Mouse (Mus musculus) cerebellum, postnatal 4 days (tissue): ENCODE results near the gene Sel1l3.
A peak's percentile ranks its signal among the peaks of the same experiment; 100 is the strongest.

ENCODE experiments used
- DNase-seq, 2 experiments: peaks; one replicate each; pipeline ENCODE4 v3.0.0; 2022; ENCODE audit warnings: low spot score in 2 of 2, mixed read lengths in 1 of 2

The Sel1l3 gene

GRCm38 (mm10) chr5:53172908-53173307, 40.8 kb downstream of the Sel1l3 start:
- no peak for DNase-seq

GRCm38 (mm10) chr5:53172256-53172636, 41.5 kb downstream of the Sel1l3 start:
- no peak for DNase-seq

- DNase-seq = no peak
Observed at GRCm38 (mm10) chr5:53171611-53172255, 42.0 kb downstream of the Sel1l3 start.

GRCm38 (mm10) chr5:53167564-53167963, 46.2 kb downstream of the Sel1l3 start:
- no peak for DNase-seq

DNA sequence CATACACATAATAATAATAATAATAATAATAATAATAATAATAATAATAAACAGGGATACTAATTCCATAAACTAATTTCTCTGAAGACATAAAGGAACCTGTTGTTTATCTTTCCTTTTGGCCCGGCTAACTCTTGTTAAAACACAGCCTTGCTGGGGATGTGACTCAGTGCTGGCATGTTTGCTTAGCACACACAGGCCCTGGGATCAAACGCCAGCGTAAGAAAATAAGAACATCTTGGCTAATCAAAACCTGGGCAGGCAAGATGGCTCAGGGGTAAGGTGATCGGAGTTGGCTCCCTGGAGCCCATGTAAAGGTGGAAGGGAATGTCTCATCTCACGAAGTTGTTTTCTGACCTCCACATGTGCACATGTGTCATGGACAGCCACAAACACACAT, 48.1 kb downstream of the Sel1l3 start:
- no peak for DNase-seq

DNA sequence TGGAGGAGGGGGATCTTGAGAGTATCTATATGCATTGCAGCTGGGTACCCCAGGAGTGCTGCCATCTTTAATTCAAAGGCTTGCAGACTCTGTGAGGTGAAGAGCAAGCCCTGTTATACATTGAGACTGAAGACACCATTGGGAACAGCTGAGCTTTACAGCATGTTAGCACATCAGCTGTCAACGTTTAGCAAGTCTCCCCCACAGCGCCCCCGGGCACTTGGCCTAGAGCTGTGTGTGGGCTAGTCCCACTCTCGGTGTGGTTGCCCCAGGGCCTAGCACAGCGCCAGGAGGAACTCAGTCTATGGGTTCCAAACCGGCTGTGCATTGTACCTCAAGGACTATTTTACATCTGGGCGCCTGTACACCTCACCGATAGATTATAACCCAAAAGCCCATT, 51.3 kb downstream of the Sel1l3 start:
- no peak for DNase-seq

- DNase-seq = peak in 1 of 2 experiments; percentile 70
Observed at GRCm38 (mm10) chr5:53161506-53162186, 52.1 kb downstream of the Sel1l3 start.

DNA sequence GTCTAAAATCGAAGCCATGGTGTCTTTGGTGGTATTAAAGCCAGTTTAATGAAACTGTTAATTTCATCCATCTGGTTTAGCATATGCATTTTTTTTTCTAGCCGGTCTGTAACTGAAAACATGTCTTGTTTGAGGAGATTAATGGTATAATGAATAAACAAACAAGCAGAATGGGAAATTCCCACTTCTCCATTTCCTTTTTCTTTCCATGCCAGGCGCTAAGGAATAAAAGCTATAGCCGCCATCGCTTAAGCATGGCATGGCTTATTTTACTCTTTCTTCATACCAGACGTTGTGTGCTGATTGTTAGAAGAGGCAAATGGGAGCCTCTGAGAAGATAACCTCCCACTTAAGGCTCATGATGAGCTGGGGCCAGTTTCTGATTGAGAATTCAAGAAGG, 53.5 kb downstream of the Sel1l3 start:
- DNase-seq = no peak

DNA sequence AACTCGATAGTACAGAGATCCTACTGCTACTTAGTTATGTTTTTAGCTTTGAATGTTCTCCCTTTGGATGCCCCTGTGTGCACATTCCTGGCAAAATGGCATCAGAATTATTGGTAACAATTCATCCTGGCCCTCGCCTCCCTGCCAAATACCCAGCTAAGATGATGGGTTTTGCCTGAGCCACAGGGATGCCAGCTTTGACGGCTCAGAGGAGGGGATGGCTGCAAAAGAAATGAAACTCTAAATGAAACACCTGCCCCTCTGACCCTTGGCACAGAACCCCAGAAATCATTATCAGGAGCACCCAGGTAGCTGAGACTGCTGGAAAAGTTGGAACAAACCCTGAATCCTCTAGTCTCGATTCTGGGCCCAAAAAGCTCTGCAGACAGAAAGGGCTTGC, 54.1 kb downstream of the Sel1l3 start:
- DNase-seq = no peak

- DNase-seq = no peak
Observed at GRCm38 (mm10) chr5:53159166-53159565, 54.6 kb downstream of the Sel1l3 start.

- no peak for DNase-seq
Observed at GRCm38 (mm10) chr5:53155985-53156679, 57.6 kb downstream of the Sel1l3 start.

GRCm38 (mm10) chr5:53154501-53154900, 59.2 kb downstream of the Sel1l3 start:
- DNase-seq = peak in 1 of 2 experiments; percentile 20

DNA sequence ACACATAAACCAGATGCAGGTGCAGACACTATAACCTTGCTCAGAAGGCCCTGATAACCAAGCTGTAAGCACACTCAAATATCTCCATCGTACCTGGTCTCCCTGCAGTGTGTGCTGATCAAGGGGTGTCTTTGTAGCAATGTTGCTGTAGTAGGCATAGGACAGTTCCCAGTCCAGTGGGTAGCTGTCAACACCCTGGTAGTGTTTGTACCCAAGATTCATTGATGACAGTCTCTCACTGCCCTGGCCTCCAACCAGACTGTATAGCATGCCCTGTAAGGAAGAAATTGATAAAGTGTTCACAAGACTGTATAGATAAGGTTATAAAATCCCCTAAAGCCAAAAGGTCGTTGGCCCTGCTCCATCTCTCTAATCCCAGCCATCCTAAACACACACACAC, 59.6 kb downstream of the Sel1l3 start:
- DNase-seq = no peak

DNA sequence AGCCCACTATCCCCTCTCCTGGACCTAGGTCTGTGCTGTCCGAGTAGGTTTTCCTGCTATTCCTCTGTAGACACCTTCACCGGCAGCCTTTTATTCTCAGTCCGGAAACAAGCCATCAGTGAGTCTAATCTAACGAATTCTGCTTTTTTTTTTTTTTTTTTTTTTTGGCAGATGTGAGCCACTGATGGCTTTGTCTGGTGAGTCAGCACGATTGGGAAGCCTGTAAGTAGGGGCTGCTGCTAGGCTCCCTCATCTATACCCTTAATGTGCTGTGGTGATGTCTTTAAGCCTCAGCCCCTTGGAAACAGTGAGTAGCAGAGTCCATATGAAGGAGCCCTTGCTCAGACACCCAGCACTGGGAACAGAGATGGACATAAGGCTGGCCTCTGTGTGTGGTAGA, 60.6 kb downstream of the Sel1l3 start:
- DNase-seq = no peak

- DNase-seq = no peak
Observed at GRCm38 (mm10) chr5:53151379-53151960, 62.3 kb downstream of the Sel1l3 start.

DNA sequence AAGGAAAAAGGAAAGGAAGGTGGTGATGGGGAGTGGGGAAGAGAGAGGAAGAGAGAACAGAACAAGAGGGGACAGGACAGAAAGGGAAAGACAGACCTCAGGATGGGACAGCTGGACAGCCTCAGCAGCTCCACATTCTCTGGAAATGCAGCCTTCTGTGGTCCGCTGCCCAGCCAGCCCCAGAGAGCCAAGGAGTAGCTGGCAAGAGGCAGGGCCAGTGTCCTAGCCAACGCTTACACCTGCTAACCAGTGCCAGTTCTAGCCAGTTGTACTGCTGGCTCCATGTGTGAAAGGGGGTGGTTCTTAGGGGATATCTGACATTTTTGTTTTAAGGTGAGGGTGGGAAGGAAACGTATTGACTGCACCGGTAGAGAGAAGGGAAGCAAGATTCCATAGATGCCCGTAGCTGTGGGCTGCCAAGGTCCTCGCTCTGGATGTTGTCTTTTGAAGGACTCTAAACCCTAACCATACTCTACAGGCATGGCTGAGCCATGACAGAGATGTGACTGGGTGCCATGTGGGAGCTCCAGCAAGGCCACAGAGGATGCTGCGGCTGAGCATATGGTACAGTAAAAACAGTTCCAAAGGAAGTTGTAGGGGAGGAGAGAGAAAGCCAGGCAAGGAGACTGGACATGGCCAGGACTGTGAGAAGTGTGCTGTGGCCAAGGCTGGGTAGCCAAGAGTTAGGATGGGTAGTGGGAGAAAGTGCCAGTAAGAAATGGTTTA, 64.6 kb downstream of the Sel1l3 start:
- DNase-seq = peak in 1 of 2 experiments; percentile 61

DNA sequence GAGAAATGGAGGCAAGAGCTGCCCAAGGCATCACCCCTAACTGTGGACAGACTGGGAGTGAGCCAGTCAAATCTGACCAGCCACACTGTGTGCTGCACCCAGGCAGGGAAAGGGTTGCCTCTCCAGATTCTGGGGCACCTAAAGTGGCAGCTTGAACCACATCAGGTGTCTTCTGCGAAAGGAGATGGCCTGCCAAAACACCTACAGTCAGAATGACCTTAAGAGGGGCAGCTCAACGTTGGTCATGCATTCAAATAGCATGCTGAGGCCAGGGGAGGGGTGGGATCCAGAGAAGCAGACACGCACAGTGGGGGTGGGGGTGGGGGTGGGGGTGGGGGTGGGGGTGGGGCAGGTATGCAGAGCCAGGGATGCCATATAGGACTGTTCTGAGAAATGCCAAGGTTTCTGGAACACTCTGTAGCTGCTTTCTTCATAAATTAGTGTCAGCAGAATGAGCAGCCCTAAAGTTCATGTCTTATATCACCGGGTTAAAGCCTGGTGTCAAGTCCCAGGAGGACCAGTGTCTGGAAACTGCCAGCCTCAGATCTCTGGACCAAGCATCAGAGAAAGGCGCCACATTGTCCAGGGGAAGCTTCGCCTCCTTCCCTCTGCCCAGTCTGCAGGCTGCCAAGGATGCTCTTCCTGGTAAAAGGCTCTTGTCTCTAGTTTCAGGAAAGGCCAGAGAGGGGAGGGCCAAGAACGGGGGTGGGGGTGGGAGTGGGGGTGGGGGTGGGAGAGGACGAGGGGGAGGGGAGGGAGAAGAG, 65.4 kb downstream of the Sel1l3 start:
- no peak for DNase-seq

DNA sequence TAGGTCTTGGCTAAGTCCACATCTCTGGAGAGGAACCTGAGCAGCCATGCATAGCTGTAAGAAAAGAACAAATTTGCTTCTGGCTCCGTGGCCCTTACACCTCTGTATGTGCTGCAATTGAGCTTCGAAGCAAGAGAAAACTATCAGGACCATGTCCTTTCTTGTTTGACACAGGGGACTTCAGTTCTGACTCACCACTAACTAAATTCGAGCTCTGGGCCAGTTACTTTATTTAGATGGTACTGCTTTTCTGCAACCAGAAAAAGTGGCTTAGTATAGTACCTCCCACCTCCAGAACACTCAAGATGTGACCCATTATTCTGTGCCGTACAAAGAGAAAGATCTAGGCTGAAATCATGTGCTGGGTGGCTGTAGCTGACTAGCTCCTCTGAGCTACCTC, 66.3 kb downstream of the Sel1l3 start:
- no peak for DNase-seq

GRCm38 (mm10) chr5:53146684-53147061, 67.1 kb downstream of the Sel1l3 start:
- no peak for DNase-seq

DNA sequence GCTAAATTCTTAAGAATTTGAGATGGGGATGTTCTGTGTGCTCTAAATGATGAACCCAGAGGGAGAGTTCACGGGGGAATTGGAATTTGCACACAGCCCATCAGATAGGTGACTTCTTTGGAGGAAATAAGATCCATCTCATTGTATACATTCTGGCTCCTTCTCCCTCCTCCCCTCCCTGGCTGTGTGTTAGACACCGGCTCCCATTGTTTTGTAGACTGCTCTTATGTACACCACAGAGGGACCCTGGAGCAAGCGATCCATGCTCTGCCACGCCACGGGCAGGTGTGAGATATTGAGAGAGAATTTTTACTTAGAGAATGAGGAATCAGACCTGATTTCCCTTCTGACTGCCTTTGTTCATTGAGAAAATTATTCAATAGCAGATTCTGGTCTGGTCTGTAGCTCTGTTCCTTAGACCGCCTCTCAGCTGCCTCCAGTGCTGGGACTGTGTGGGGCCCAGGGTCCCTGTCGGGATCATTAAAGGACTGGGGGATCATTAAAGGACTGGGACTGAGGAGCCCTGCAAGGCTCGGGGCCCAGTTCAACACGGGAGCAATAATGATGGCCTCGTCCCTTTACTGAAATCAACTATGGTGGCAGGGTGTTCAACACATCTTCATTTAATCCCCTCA, 67.6 kb downstream of the Sel1l3 start:
- no peak for DNase-seq

- DNase-seq = peak in 1 of 2 experiments; percentile 49
Observed at GRCm38 (mm10) chr5:53142587-53142986, 71.1 kb downstream of the Sel1l3 start.
